Mouse (Mus musculus) cerebellum, adult 2 months (tissue): ENCODE data around the gene Cldn22.

Experiments
- CTCF ChIP-seq: fragments of 200-500 bp; IDR thresholded peaks from 2 replicates; pipeline ENCODE4 v1.5.1; 2011; ENCODE audit warnings: low read depth, mild to moderate bottlenecking, control low read depth, low read length, moderate library complexity, borderline replicate concordance; ENCODE audit not compliant: insufficient read depth
- POLR2A ChIP-seq: fragments of 200-500 bp; IDR thresholded peaks from 2 replicates; pipeline ENCODE4 v1.6.1; 2011; ENCODE audit warnings: low read length, control low read depth, borderline replicate concordance; ENCODE audit not compliant: insufficient read depth

- TF ChIP-seq POLR2A: no peak
- no peak for TF ChIP-seq CTCF
These were observed 28.5 kb downstream of the Cldn22 start for GRCm38 (mm10) chr8:47852737-47853136.
